ENCODE assay signal across 24 mouse cellular contexts in genomic region chr2:118031662-118032061, GRCm38 (mm10).
"Had no signal": no experiment of that assay in that cellular context is flagged by ENCODE, and none has a peak within 500 bp of the region (broad histone marks: within the 10 kb centered on the region; RNA-seq: fewer than 3 reads in every experiment).

No protein-coding gene starts in this region.

- ATAC-seq: forebrain, postnatal 0 days; hindbrain, postnatal 0 days had no signal

- H3K9ac ChIP-seq: forebrain, postnatal 0 days; heart, embryonic 13.5 days; heart, embryonic 15.5 days; hindbrain, embryonic 13.5 days; hindbrain, embryonic 15.5 days; kidney, embryonic 15.5 days; limb, embryonic 13.5 days; limb, embryonic 15.5 days had no signal

- H3K9me3 ChIP-seq: heart, embryonic 10.5 days; heart, embryonic 13.5 days; heart, embryonic 15.5 days; hindbrain, embryonic 13.5 days; hindbrain, embryonic 15.5 days; kidney, embryonic 15.5 days; limb, embryonic 13.5 days; limb, embryonic 15.5 days had no signal

- DNase-seq: forebrain, postnatal 0 days; gastrocnemius, postnatal 14 days; gastrocnemius, postnatal 36 days; heart, adult 18-20 months; heart, postnatal 14 days; heart, postnatal 36 days; kidney, adult 11 months; kidney, adult 2 months; kidney, adult 9 months; kidney, postnatal 14 days; kidney, postnatal 36 days; layer of hippocampus, adult 9-11 months; layer of hippocampus, postnatal 36 days; left cerebral cortex, postnatal 4 days had no signal

- H3K27me3 ChIP-seq: heart, embryonic 13.5 days; heart, embryonic 15.5 days; hindbrain, embryonic 13.5 days; hindbrain, embryonic 15.5 days; kidney, embryonic 15.5 days; limb, embryonic 13.5 days; limb, embryonic 15.5 days had no signal

- H3K4me3 ChIP-seq: heart, embryonic 10.5 days; heart, embryonic 13.5 days; heart, embryonic 15.5 days; hindbrain, embryonic 13.5 days; hindbrain, embryonic 15.5 days; kidney, embryonic 15.5 days; limb, embryonic 13.5 days; limb, embryonic 15.5 days had no signal

- H3K27ac ChIP-seq: heart, embryonic 10.5 days; heart, embryonic 13.5 days; heart, embryonic 15.5 days; hindbrain, embryonic 13.5 days; hindbrain, embryonic 15.5 days; hindbrain, postnatal 0 days; kidney, embryonic 15.5 days; kidney, postnatal 0 days; limb, embryonic 13.5 days; limb, embryonic 15.5 days had no signal

- H3K36me3 ChIP-seq: heart, embryonic 10.5 days; heart, embryonic 13.5 days; heart, embryonic 15.5 days; hindbrain, embryonic 13.5 days; hindbrain, embryonic 15.5 days; kidney, embryonic 15.5 days; limb, embryonic 13.5 days; limb, embryonic 15.5 days had no signal

- H3K4me2 ChIP-seq: heart, embryonic 13.5 days; heart, embryonic 15.5 days; hindbrain, embryonic 13.5 days; hindbrain, embryonic 15.5 days; kidney, embryonic 15.5 days; limb, embryonic 13.5 days; limb, embryonic 15.5 days had no signal

- H3K4me1 ChIP-seq: heart, embryonic 10.5 days; heart, embryonic 13.5 days; heart, embryonic 15.5 days; hindbrain, embryonic 13.5 days; hindbrain, embryonic 15.5 days; kidney, embryonic 15.5 days; limb, embryonic 13.5 days had no signal
